Mouse (Mus musculus): ENCODE results near the gene Fam196a. TPM values are rescaled to one million over a fixed set of nuclear protein-coding genes. Genes with fewer than 3 reads are reported as not detected.

The Fam196a gene
- polyA plus RNA-seq, 1 experiment, result not detected

DNA sequence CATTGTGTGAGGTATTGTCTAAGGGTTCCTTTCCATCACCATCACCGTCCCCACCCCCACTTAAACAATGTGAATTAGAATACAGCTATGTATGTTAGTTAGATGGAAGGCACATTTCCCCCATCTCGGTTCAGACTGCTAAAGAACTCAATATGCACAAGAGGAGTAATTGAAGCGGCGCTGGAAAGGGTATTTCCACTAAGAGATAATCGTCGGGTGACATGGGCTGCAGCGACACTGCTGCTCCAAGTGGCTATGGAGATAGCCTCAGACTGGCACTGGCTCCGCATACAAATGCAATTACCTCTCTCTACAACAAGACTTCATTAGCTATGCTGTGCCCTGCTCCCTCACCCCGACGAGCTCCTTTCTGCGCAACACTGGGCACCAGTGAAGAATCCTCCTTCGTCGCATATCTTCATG, 45.8 kb downstream of the Fam196a start:
- WGBS, result 96% methylated on average over 13 of the region's 13 CpGs

DNA sequence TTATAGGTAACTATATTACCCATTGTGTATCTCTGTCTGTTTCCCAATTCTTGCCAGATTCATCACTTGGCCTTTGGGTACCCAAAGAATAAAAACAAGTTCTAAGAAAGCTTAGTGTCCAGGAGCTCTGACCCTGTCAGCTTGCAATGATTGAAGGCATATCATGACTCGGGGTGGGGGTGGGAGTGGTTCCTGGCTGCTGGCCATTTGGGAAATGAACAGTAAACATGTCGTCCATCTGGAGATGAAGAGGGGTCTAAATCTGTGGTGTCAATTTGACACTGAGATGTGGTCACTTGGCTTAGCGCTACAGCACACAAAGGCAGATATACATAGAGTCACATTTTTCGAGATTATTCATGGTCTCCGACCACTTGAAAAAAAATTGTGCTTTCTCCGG, 54.7 kb downstream of the Fam196a start:
- Histone ChIP-seq H3K4me1 (ENCODE audit: control insufficient read depth, insufficient read depth, insufficient read length, low read length) (no peaks in the 10 kb centered on the region), H3K36me3 (ENCODE audit: control insufficient read depth, insufficient read depth, low read length) (no peaks in the 10 kb centered on the region; the same call in 1 of the 2 replicates), H3K4me3 (ENCODE audit: low read depth, low read length) (no peak overlapping the region), H3K27ac (ENCODE audit: insufficient read depth, low read depth, low read length) (no peak overlapping the region), H3K27me3 (ENCODE audit: control insufficient read depth, insufficient read depth, low read length) (no peaks in the 10 kb centered on the region)
- TF ChIP-seq CTCF (IDR thresholded peaks at IDR 0.05; ENCODE audit: extremely low read depth, insufficient read length, insufficient replicate concordance, low read depth, low read length) (no peak), POLR2A (IDR thresholded peaks at IDR 0.05; ENCODE audit: low read depth, low read length) (no peak)
- 75% methylated on average over 6 of the region's 6 CpGs for WGBS

More for the DNA sequence above, 45.8 kb downstream of the Fam196a start:
- Histone ChIP-seq H3K27ac (ENCODE audit: insufficient read depth, low read depth, low read length) (no peak overlapping the region), H3K4me3 (ENCODE audit: low read depth, low read length) (no peak overlapping the region), H3K36me3 (ENCODE audit: control insufficient read depth, insufficient read depth, low read length) (no peaks in the 10 kb centered on the region), H3K27me3 (ENCODE audit: control insufficient read depth, insufficient read depth, low read length) (no peaks in the 10 kb centered on the region), H3K4me1 (ENCODE audit: control insufficient read depth, insufficient read depth, insufficient read length, low read length) (no peaks in the 10 kb centered on the region)
- TF ChIP-seq POLR2A (IDR thresholded peaks at IDR 0.05; ENCODE audit: low read depth, low read length), result no peak
- no peak for TF ChIP-seq CTCF (IDR thresholded peaks at IDR 0.05; ENCODE audit: extremely low read depth, insufficient read length, insufficient replicate concordance, low read depth, low read length)

DNA sequence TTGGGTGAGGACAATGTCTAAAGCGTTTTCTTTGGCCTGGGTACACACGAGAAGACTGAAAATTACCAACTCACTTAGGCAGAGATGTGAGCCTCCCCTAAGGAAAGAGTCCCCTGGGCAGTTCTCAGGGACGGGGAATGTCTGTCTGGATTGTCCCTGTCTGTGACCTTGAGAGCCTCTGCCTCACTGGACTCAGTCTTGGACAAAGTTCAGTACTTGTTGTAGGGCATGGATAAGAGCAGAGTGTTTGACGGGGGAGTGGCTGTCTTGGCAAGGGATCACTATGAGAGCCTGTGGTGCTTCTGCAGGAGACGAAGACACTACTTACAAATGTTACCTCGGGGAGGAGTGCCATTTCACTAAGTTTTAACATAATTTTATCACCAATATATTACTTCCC, 57.8 kb downstream of the Fam196a start:
- Histone ChIP-seq H3K4me3 (ENCODE audit: low read depth, low read length) (no peak overlapping the region), H3K36me3 (ENCODE audit: control insufficient read depth, insufficient read depth, low read length) (peaks cover 2% of the 10 kb centered on the region), H3K27me3 (ENCODE audit: control insufficient read depth, insufficient read depth, low read length) (no peaks in the 10 kb centered on the region), H3K27ac (ENCODE audit: insufficient read depth, low read depth, low read length) (no peak overlapping the region), H3K4me1 (ENCODE audit: control insufficient read depth, insufficient read depth, insufficient read length, low read length) (no peaks in the 10 kb centered on the region)
- no peak for TF ChIP-seq CTCF (IDR thresholded peaks at IDR 0.05; ENCODE audit: extremely low read depth, insufficient read length, insufficient replicate concordance, low read depth, low read length)
- TF ChIP-seq POLR2A (IDR thresholded peaks at IDR 0.05; ENCODE audit: low read depth, low read length), result no peak
- 54% methylated on average over 6 of the region's 6 CpGs for WGBS

DNA sequence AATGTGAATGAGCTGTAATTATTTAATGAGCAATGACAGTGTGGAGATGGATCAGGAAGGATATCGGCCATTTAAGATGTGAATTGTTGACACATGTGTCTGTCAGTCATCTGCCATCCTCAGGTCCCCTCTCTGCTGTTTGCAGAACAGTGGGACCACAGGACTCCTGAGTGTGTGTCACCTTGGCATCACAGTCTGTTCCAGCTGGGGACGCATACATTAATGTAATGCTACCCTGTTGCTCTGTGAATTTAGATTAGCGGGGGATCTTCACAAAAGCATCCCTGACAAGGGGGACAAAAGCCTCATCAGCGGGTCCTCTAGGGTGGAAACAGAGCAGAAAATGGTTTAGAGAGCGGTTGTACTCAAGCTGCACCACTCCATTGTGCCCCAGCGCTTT, 59.2 kb downstream of the Fam196a start:
- H3K27me3 ChIP-seq (ENCODE audit: control insufficient read depth, insufficient read depth, low read length), result no peaks in the 10 kb centered on the region
- peaks cover 4% of the 10 kb centered on the region; the same call in 1 of the 2 replicates for H3K36me3 ChIP-seq (ENCODE audit: control insufficient read depth, insufficient read depth, low read length)
- TF ChIP-seq POLR2A (IDR thresholded peaks at IDR 0.05; ENCODE audit: low read depth, low read length) (no peak), CTCF (IDR thresholded peaks at IDR 0.05; ENCODE audit: extremely low read depth, insufficient read length, insufficient replicate concordance, low read depth, low read length) (no peak)
- no peak overlapping the region for H3K4me3 ChIP-seq (ENCODE audit: low read depth, low read length)
- 93% methylated on average over 6 of the region's 6 CpGs for WGBS
- H3K4me1 ChIP-seq (ENCODE audit: control insufficient read depth, insufficient read depth, insufficient read length, low read length), result no peaks in the 10 kb centered on the region
- H3K27ac ChIP-seq (ENCODE audit: insufficient read depth, low read depth, low read length), result no peak overlapping the region

DNA sequence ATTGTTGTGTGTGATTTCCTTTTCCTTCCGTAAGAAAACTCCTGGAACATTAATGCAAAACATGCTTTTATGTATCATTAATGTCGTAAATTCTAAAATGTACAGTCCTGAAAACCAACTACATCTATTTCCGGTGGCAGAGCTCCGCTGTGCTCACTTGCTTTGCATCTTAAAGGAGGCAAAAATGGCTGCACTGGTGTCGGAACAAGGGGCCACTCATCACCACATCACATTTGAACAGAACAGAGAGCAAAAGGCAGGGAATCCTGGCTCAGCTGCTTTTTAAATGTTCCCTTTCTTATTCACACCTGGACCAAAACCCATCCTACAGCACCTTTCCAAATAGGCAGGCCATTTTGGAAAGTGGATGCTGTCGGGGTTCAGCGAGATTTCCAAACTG, 65.2 kb downstream of the Fam196a start:
- H3K36me3 ChIP-seq (ENCODE audit: control insufficient read depth, insufficient read depth, low read length), result peaks cover 4% of the 10 kb centered on the region; the same call in 1 of the 2 replicates
- no peak for TF ChIP-seq CTCF (IDR thresholded peaks at IDR 0.05; ENCODE audit: extremely low read depth, insufficient read length, insufficient replicate concordance, low read depth, low read length)
- no peak for TF ChIP-seq POLR2A (IDR thresholded peaks at IDR 0.05; ENCODE audit: low read depth, low read length)
- H3K4me1 ChIP-seq (ENCODE audit: control insufficient read depth, insufficient read depth, insufficient read length, low read length), result no peaks in the 10 kb centered on the region
- no peak overlapping the region for H3K27ac ChIP-seq (ENCODE audit: insufficient read depth, low read depth, low read length)
- H3K4me3 ChIP-seq (ENCODE audit: low read depth, low read length), result no peak overlapping the region
- WGBS, result 93% methylated on average over 7 of the region's 7 CpGs
- H3K27me3 ChIP-seq (ENCODE audit: control insufficient read depth, insufficient read depth, low read length), result no peaks in the 10 kb centered on the region

DNA sequence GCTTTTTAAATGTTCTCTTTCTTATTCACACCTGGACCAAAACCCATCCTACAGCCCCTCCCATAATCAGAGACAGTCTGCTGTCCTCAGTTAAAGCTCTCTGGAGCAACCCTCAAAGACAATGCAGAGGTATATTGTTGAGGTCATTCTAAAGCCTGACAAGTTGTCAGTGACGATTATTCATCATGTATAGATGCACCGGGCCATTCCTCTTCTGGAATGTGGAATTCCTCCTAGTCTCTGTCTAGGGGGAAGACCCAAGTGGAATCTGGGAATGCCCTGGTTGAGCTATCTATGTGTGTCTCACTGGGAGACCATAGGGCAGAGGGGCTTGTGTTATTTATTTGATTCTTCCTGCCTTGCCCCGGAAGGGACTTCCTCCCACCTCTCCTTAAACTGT, 65.7 kb downstream of the Fam196a start:
- Histone ChIP-seq H3K27ac (ENCODE audit: insufficient read depth, low read depth, low read length) (no peak overlapping the region), H3K27me3 (ENCODE audit: control insufficient read depth, insufficient read depth, low read length) (no peaks in the 10 kb centered on the region), H3K4me1 (ENCODE audit: control insufficient read depth, insufficient read depth, insufficient read length, low read length) (no peaks in the 10 kb centered on the region), H3K36me3 (ENCODE audit: control insufficient read depth, insufficient read depth, low read length) (peaks cover 4% of the 10 kb centered on the region; the same call in 1 of the 2 replicates), H3K4me3 (ENCODE audit: low read depth, low read length) (no peak overlapping the region)
- TF ChIP-seq POLR2A (IDR thresholded peaks at IDR 0.05; ENCODE audit: low read depth, low read length) (no peak), CTCF (IDR thresholded peaks at IDR 0.05; ENCODE audit: extremely low read depth, insufficient read length, insufficient replicate concordance, low read depth, low read length) (no peak)
- 86% methylated on average over 3 of the region's 3 CpGs for WGBS

DNA sequence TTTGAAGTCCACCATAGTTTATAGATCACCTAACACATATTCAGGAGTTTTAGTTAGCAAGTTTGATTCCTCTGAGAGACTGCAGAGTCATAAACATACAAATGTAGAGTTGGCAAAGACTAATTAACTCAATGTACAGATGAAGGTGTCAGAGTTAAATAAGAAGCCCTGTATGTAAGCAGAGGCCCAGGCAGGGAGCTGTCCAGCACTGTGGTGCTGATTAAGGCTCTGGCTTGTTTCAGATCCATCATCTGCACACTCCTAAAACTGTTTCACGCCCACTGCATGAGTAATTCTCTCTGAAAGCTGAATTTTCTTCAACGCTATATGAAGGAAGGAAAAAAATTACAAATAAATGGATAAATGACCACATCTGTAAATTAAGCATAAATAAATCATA, 74.1 kb downstream of the Fam196a start:
- no peak overlapping the region for H3K4me3 ChIP-seq (ENCODE audit: low read depth, low read length)
- peaks cover 2% of the 10 kb centered on the region; the same call in 1 of the 2 replicates for H3K36me3 ChIP-seq (ENCODE audit: control insufficient read depth, insufficient read depth, low read length)
- 82% methylated on average over 2 of the region's 2 CpGs for WGBS
- TF ChIP-seq POLR2A (IDR thresholded peaks at IDR 0.05; ENCODE audit: low read depth, low read length), result no peak
- H3K27me3 ChIP-seq (ENCODE audit: control insufficient read depth, insufficient read depth, low read length), result no peaks in the 10 kb centered on the region
- no peaks in the 10 kb centered on the region for H3K4me1 ChIP-seq (ENCODE audit: control insufficient read depth, insufficient read depth, insufficient read length, low read length)
- H3K27ac ChIP-seq (ENCODE audit: insufficient read depth, low read depth, low read length), result no peak overlapping the region

DNA sequence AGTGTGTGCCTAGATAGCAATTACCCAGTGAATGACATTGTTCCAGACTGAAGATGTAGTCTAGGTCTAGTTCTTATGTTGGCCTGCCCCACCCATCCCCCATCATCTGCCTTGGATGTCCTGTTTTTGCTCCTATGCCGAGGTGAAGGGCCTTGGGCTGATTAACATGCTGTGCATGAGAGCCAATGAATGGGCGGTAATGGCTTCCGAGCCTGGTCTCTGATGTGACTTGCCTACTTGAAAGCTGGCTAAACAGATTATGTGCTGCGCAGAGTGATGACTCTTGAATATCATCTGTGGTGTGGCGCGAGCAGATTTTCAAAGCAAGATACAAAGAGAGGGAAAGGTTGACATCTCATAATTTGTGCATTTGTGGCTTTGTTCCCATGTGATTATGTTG, 76.2 kb downstream of the Fam196a start:
- no peaks in the 10 kb centered on the region for H3K27me3 ChIP-seq (ENCODE audit: control insufficient read depth, insufficient read depth, low read length)
- TF ChIP-seq CTCF (IDR thresholded peaks at IDR 0.05; ENCODE audit: extremely low read depth, insufficient read length, insufficient replicate concordance, low read depth, low read length), result no peak
- TF ChIP-seq POLR2A (IDR thresholded peaks at IDR 0.05; ENCODE audit: low read depth, low read length), result no peak
- H3K36me3 ChIP-seq (ENCODE audit: control insufficient read depth, insufficient read depth, low read length), result peaks cover 2% of the 10 kb centered on the region; the same call in 1 of the 2 replicates
- H3K4me3 ChIP-seq (ENCODE audit: low read depth, low read length), result no peak overlapping the region
- WGBS, result 91% methylated on average over 6 of the region's 6 CpGs
- H3K27ac ChIP-seq (ENCODE audit: insufficient read depth, low read depth, low read length), result no peak overlapping the region
- H3K4me1 ChIP-seq (ENCODE audit: control insufficient read depth, insufficient read depth, insufficient read length, low read length), result no peaks in the 10 kb centered on the region
